Mouse (Mus musculus): Measurements from ENCODE around the gene Atp1b2.
"Not testable (repeated sequence)": the region's sequence is repeated elsewhere in the genome, so short reads cannot be mapped to it uniquely, and the experiment has no call there.

The Atp1b2 gene

GRCm38 (mm10) chr11:69605726-69606490, at the start of gene Atp1b2:
Gene Atp1b2, minus strand, starts transcription at chr11:69605942.
- in situ Hi-C loops (cut with MboI): no loop called here

- in situ Hi-C loops (cut with MboI): no loop called here
Observed at GRCm38 (mm10) chr11:69654760-69655159, 49.0 kb upstream of the Atp1b2 start.

- in situ Hi-C loops (cut with MboI): no loop called here
Observed at GRCm38 (mm10) chr11:69653399-69653798, 47.7 kb upstream of the Atp1b2 start.

- in situ Hi-C loops (cut with MboI): no loop called here
Observed at GRCm38 (mm10) chr11:69645860-69646259, 40.1 kb upstream of the Atp1b2 start.

- in situ Hi-C loops (cut with MboI): no loop called here
Observed at GRCm38 (mm10) chr11:69635471-69635870, 29.7 kb upstream of the Atp1b2 start.

- in situ Hi-C loops (cut with MboI): no loop called here
Observed at GRCm38 (mm10) chr11:69633128-69633866, 27.6 kb upstream of the Atp1b2 start.

GRCm38 (mm10) chr11:69632284-69633089, 26.7 kb upstream of the Atp1b2 start, which contains the start of gene Fxr2:
Gene Fxr2, plus strand, starts transcription at chr11:69632990.
- in situ Hi-C loops (cut with MboI): no loop called here

GRCm38 (mm10) chr11:69629802-69630201, 24.1 kb upstream of the Atp1b2 start:
- in situ Hi-C loops (cut with MboI): no loop called here

- in situ Hi-C loops (cut with MboI): no loop called here
Observed at GRCm38 (mm10) chr11:69628286-69628685, 22.5 kb upstream of the Atp1b2 start.

GRCm38 (mm10) chr11:69624339-69624738, 18.6 kb upstream of the Atp1b2 start:
- in situ Hi-C loops (cut with MboI): not testable (repeated sequence)

- in situ Hi-C loops (cut with MboI): no loop called here
Observed at GRCm38 (mm10) chr11:69623006-69623405, 17.3 kb upstream of the Atp1b2 start.

- in situ Hi-C loops (cut with MboI): no loop called here
Observed at GRCm38 (mm10) chr11:69622406-69622805, 16.7 kb upstream of the Atp1b2 start.

GRCm38 (mm10) chr11:69621571-69622268, 16.0 kb upstream of the Atp1b2 start, which contains the start of gene Sat2:
Gene Sat2, plus strand, starts transcription at chr11:69622024.
- in situ Hi-C loops (cut with MboI): no loop called here

GRCm38 (mm10) chr11:69620394-69621081, 14.8 kb upstream of the Atp1b2 start:
- in situ Hi-C loops (cut with MboI): no loop called here

- in situ Hi-C loops (cut with MboI): no loop called here
Observed at GRCm38 (mm10) chr11:69617805-69618204, 12.1 kb upstream of the Atp1b2 start, which contains the start of gene Shbg. Gene Shbg, minus strand, starts transcription at chr11:69617905.

- in situ Hi-C loops (cut with MboI): no loop called here
Observed at GRCm38 (mm10) chr11:69616781-69617180, 11.0 kb upstream of the Atp1b2 start.

GRCm38 (mm10) chr11:69614257-69614588, 8.5 kb upstream of the Atp1b2 start:
- in situ Hi-C loops (cut with MboI): not testable (repeated sequence)

GRCm38 (mm10) chr11:69613553-69614256, 8.0 kb upstream of the Atp1b2 start:
- in situ Hi-C loops (cut with MboI): no loop called here

- in situ Hi-C loops (cut with MboI): no loop called here
Observed at GRCm38 (mm10) chr11:69610899-69611298, 5.2 kb upstream of the Atp1b2 start.

- in situ Hi-C loops (cut with MboI): no loop called here
Observed at GRCm38 (mm10) chr11:69609416-69609815, 3.7 kb upstream of the Atp1b2 start.
